Mouse (Mus musculus) common myeloid progenitor, adult 5-6 weeks (primary cell): ENCODE results near the gene Tmc1. TPM values are rescaled to one million over a fixed set of nuclear protein-coding genes. Genes with fewer than 3 reads are reported as not detected.
A peak's percentile ranks its signal among the peaks of the same experiment; 100 is the strongest.

Source experiments
- ATAC-seq: replicated peaks from 2 replicates; pipeline ENCODE4 v1.8.0; 2016; ENCODE audit warnings: low read depth, mild to moderate bottlenecking, moderate TSS enrichment, inconsistent platforms; ENCODE audit not compliant: poor library complexity, severe bottlenecking
- total RNA-seq: library from RNA; stranded (forward); fragments of 200-1000, 187-1606 nt; gene quantifications from 2 replicates; pipeline ENCODE4 v1.2.3, GENCODE M21; 2017

The Tmc1 gene
- total RNA-seq, result not detected in 2 replicates

GRCm38 (mm10) chr19:20953874-20954273 is at the start of gene Tmc1:
TSS of gene Tmc1 (minus strand) at chr19:20954202.
- ATAC-seq, result no peak

GRCm38 (mm10) chr19:21001552-21001951 is 47.5 kb upstream of the Tmc1 start:
- no peak for ATAC-seq

DNA sequence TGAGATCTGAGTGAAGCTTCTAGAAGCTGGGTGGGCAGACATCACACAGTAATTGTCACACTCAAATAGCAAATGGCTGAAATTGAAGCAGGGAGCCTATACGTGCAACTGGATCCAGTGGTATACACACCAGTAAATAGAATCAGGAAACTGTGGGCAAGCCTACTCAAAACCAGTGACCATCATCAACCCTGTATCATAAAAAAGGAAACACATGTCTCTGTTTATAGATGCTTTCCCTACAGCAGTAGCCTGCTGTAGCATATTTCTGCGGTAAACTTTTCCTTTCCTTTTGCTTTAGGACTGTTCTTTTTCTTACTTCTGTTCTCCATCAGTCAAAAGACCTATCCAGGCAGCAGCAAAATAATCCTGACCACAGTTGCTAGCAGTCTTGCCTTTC is 25.2 kb upstream of the Tmc1 start:
- ATAC-seq, result peak; percentile 76

GRCm38 (mm10) chr19:20978148-20978547 is 24.1 kb upstream of the Tmc1 start:
- ATAC-seq, result no peak

DNA sequence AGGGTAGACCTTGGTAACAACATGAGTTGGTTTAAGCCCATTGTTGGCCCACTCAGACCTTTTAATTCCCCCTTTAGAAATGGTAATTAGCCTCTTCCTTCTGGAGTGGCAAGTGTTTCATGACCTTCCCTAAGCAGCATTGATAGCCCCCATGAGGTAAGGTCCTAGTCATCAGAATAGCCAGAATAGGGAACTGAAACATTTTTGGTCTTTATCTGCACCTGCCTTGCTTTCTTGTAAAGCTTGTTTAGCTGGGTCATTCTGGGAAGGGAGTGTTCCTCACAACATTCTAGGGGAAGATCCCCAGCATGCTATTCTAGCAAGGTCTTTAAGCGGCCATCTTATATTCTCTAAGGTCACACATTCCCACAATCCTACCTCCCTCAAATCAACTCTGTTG is 17.9 kb upstream of the Tmc1 start:
- no peak for ATAC-seq

DNA sequence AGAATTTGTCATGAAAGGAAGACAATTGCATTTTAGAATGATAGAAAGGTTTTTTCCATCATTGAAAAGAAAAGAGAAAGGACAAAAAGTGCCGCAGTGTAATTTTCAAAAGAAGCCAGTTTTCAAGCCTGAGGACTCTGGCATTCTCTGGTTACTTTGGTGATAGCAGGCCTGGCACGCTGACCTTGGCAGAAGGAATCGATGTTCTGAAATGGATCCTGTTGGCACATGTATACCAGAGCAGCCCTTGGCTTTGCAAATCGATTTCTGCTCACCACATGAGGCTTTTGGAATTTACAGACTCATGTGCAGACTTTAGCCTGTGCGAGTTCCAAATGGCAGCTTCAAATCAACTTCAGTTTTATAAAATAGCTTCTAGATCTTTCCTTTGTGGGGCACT is 813 bp upstream of the Tmc1 start:
- no peak for ATAC-seq

GRCm38 (mm10) chr19:20944446-20944845 is 9.6 kb downstream of the Tmc1 start:
- ATAC-seq, result no peak

DNA sequence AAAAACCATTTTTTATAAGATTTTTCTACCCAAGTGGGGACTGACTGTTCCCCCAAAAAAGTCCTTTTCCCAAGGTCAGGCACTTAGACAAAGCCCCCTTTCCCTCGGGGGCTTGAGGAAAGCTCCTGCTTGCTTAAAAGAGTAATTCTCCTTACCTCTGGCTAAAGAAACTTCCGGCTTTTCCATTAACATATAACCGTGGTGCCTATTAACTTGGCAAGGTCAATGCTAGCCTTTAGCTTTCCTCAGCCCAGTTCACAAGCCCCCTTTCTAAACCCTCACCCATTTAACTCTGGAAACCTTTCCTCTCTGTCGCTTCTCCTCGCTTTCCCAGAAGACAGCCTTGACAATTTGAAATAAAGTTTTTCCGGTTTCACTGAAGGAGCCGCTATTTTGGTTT is 29.7 kb downstream of the Tmc1 start:
- ATAC-seq, result no peak

GRCm38 (mm10) chr19:20923336-20924211 is 30.4 kb downstream of the Tmc1 start:
- ATAC-seq, result no peak

GRCm38 (mm10) chr19:20918241-20918640 is 35.8 kb downstream of the Tmc1 start:
- no peak for ATAC-seq

- ATAC-seq, result no peak
Measured at GRCm38 (mm10) chr19:20915151-20915550, 38.9 kb downstream of the Tmc1 start.

GRCm38 (mm10) chr19:20910356-20910755 is 43.6 kb downstream of the Tmc1 start:
- no peak for ATAC-seq

GRCm38 (mm10) chr19:20881205-20881604 is 72.8 kb downstream of the Tmc1 start:
- ATAC-seq, result no peak

GRCm38 (mm10) chr19:20875881-20876280 is 78.1 kb downstream of the Tmc1 start:
- ATAC-seq, result peak; percentile 36; the same call in 1 of the 2 replicates

DNA sequence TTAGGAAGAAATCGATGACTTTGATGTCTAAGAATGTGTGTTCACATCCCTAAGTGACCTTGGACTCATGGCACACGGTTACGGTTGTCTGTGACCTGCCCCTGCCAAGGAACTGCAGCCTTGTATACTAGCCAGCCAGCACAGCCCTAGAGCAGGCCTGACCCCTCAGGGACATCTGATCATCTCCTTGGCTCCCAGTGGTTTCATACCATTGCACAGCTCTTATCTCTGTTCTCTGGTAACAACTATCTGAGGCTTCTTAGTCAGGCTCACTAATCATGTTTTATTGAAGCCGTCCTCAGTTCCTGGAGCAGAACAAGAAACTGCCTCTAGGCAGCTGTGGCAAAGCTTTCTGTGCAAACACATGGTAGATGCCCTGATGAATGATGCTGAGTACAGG is 92.2 kb downstream of the Tmc1 start:
- ATAC-seq, result no peak

- no peak for ATAC-seq
Measured at GRCm38 (mm10) chr19:20860270-20860669, 93.7 kb downstream of the Tmc1 start.

DNA sequence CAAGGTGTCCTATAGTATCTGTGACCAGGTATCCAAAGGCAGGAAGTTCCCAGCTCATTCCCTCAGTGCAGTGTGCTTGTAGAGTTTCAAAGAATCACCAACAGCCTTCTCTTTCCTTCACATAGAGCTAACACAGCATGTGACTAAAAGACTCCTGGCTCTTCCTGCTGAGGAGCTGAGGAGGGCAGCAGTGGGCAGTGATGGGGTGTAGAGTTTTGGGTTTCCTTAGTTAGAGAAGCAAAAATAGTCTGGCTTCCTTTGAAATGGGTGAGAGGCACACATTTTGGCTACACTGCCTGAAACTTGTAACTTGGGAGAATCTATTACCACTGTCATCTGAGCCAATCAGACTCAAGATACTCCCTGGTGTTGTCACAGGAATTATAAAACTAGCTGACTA is 96.2 kb downstream of the Tmc1 start:
- no peak for ATAC-seq

DNA sequence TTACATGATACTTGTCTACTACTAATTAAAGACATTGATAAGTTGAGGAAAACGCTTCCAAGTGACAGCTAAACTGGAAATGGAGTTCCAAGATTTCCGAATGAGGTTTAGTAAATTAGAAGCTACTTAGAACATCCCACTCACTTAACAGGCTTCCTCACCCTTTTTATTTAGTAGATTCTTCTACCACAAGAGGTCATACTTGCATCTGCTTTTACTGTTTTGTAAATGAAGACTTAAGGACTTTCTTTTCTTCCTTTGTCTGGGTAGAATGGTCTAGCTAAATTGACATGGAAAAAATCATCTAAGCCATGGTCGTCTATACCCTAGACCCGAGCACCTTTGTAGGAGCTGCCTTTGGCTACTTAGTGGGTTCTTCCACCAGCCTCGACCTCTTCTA is 105.1 kb downstream of the Tmc1 start:
- ATAC-seq, result 0 out of 2 replicates have a peak, but pooled peaks have one; percentile 42

- ATAC-seq, result no peak
Measured at GRCm38 (mm10) chr19:20847476-20848073, 106.4 kb downstream of the Tmc1 start.

DNA sequence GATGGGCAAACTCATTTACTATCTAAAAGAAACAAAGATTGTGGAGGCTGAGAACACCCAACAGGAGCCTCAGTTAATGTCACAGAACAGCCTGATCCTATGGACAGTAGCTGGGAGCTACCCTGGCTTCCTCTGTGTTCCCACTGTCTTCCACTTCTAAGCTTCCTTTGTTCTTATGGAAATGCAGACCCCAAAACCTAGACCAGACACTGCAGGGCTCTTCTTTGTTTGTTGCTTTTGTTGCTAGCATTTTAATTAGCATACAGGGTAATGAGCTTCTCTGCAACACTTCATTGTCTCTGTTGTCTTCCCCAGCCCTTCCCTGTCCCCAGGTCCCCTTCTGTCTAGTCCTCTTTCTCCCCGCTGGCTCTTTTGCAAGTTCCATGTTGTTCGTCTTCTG is 116.6 kb downstream of the Tmc1 start:
- no peak for ATAC-seq

GRCm38 (mm10) chr19:20836055-20836845 is 117.8 kb downstream of the Tmc1 start:
- ATAC-seq, result no peak
